Mouse (Mus musculus): ENCODE data around the gene Prkce. TPM values are rescaled to one million over a fixed set of nuclear protein-coding genes. Genes with fewer than 3 reads are reported as not detected.

Prkce gene
- polyA plus RNA-seq, 1 experiment from 2014 or later = 4.4 TPM

DNA sequence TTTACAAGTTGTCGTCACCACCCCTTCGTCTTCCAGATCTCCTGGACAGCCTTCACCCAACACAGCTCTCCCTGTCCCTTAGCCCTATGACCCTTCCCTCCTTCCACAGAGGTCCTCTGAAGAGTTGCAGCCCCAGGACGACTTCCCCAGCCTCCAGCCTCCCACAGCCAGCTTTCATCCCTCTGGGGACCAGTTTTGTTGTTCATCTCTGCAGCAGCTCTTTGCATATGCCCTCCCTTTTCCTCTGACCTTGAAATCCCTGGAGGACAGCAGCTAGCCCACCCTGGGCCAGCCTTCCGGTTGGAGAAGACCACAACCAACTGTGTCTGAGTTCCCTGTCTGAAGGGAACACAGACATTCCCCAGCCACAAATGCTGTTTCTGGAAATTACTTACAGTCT is 483.5 kb downstream of the Prkce start:
- H3K27me3 ChIP-seq (ENCODE audit: control insufficient read depth, insufficient read depth, low read length) = no peaks in the 10 kb centered on the region
- H3K4me3 ChIP-seq (replicated peaks; ENCODE audit: low read length) = no peak overlapping the region
- H3K9ac ChIP-seq (ENCODE audit: low read length) = no peak overlapping the region
- no peak overlapping the region for H3K27ac ChIP-seq (ENCODE audit: low read length)
- no peak for ATAC-seq (ENCODE audit: insufficient read depth, low FRiP score)
- 71% methylated on average over 4 of the region's 4 CpGs for WGBS
- no peaks in the 10 kb centered on the region for H3K9me3 ChIP-seq (replicated peaks; ENCODE audit: control insufficient read depth, low read length)
- no peak overlapping the region for H3K4me2 ChIP-seq (ENCODE audit: low read depth, low read length)
- no peaks in the 10 kb centered on the region for H3K36me3 ChIP-seq (ENCODE audit: control insufficient read depth, insufficient read depth, low read length)
- no peaks in the 10 kb centered on the region for H3K4me1 ChIP-seq (ENCODE audit: control insufficient read depth, insufficient read depth, low read length)

DNA sequence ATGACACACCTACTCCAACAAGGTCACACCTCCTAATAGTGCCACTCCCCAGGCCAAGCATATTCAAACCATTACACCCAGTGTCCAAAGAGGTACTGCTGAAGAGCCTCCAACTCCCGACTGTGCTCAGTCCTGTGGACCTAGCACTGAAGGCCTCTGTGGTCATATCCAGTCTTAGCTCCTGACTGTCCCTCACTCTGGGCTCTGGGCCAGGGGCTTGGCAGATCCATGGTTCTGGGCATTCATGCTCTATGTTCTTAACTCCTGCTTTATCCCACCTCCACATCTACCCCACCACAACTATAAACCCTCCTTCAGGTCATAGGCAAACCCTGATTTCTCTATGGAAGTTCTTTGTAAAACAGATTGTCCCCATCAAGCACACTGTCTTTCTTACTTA is 485.2 kb downstream of the Prkce start:
- H3K9me3 ChIP-seq (replicated peaks; ENCODE audit: control insufficient read depth, low read length) = no peaks in the 10 kb centered on the region
- ATAC-seq (ENCODE audit: insufficient read depth, low FRiP score) = no peak

DNA sequence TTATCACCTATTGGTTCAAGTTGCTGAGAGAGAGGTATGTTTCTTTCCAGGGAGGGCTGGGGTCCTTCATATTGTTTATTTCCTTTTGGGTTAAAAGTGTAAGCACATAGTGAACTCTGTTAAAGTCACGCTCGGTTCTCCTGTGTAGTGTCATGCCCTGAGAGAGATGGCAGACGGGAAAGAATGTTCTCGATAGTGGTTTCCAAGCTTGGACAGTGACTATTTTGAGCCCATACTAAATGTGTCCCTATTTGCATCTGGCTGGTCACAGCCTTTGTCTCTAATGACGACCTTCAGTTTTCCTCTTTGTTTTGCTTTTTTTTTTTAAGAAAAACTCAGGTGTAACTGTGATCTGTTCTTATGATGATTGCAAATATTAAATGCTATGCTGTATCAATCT is 488.8 kb downstream of the Prkce start:
- WGBS = 76% methylated on average over 5 of the region's 5 CpGs
- no peak for ATAC-seq (ENCODE audit: insufficient read depth, low FRiP score)

More for the DNA sequence above, 485.2 kb downstream of the Prkce start:
- no peak overlapping the region for H3K4me3 ChIP-seq (replicated peaks; ENCODE audit: low read length)
- no peaks in the 10 kb centered on the region for H3K27me3 ChIP-seq (ENCODE audit: control insufficient read depth, insufficient read depth, low read length)
- no peak overlapping the region for H3K9ac ChIP-seq (ENCODE audit: low read length)
- 83% methylated on average over 1 of the region's 1 CpGs for WGBS
- H3K27ac ChIP-seq (ENCODE audit: low read length) = no peak overlapping the region
- no peak overlapping the region for H3K4me2 ChIP-seq (ENCODE audit: low read depth, low read length)
- no peaks in the 10 kb centered on the region for H3K36me3 ChIP-seq (ENCODE audit: control insufficient read depth, insufficient read depth, low read length)
- no peaks in the 10 kb centered on the region for H3K4me1 ChIP-seq (ENCODE audit: control insufficient read depth, insufficient read depth, low read length)

DNA sequence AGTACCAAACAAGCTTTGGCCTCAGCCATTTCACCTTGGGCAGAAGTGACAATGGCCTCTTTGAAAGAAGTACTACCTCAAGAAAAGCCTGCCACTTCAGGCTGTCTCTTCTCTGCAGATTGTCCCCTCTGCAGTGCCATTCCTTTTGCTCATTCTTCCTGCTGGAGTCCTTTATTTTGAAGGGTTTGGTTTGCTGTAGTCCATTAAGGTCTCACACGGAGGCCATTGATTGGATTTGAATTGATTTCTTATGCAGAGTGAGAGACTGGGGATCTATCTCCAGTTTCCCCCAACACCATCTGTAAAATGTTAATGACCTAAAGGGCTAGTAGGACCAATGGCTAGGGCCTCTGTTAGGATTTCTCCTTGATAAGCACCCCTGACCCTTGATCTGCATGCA is 494.7 kb downstream of the Prkce start:
- no peak overlapping the region for H3K9ac ChIP-seq (ENCODE audit: low read length)
- no peak for ATAC-seq (ENCODE audit: insufficient read depth, low FRiP score)

More for the DNA sequence above, 488.8 kb downstream of the Prkce start:
- H3K36me3 ChIP-seq (ENCODE audit: control insufficient read depth, insufficient read depth, low read length) = no peaks in the 10 kb centered on the region
- no peaks in the 10 kb centered on the region for H3K4me1 ChIP-seq (ENCODE audit: control insufficient read depth, insufficient read depth, low read length)
- no peak overlapping the region for H3K4me3 ChIP-seq (replicated peaks; ENCODE audit: low read length)
- no peak overlapping the region for H3K4me2 ChIP-seq (ENCODE audit: low read depth, low read length)
- H3K27me3 ChIP-seq (ENCODE audit: control insufficient read depth, insufficient read depth, low read length) = no peaks in the 10 kb centered on the region
- no peaks in the 10 kb centered on the region for H3K9me3 ChIP-seq (replicated peaks; ENCODE audit: control insufficient read depth, low read length)
- no peak overlapping the region for H3K9ac ChIP-seq (ENCODE audit: low read length)
- H3K27ac ChIP-seq (ENCODE audit: low read length) = no peak overlapping the region

DNA sequence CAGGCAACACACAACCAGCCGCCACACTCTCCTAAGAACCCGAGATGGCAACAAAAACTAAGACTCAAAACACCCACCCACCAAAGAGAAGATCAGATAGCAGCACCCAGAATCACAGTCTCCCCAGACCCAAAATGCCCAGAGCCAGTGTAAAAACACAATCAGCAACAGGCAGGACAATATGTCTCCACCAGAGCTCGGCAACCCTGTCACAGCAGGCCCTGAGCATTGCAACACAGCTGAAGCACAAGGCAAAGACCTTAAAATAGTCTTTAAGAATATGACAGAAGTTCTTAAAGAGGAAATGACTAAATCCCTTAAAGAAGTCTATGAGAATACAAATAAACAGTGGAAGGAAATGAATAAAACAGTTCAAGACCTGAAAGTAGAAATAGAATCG is 495.9 kb downstream of the Prkce start:
- ATAC-seq (ENCODE audit: insufficient read depth, low FRiP score) = no peak
- H3K4me3 ChIP-seq (replicated peaks; ENCODE audit: low read length) = no peak overlapping the region
- no peaks in the 10 kb centered on the region for H3K4me1 ChIP-seq (ENCODE audit: control insufficient read depth, insufficient read depth, low read length)
- no peak overlapping the region for H3K9ac ChIP-seq (ENCODE audit: low read length)
- H3K36me3 ChIP-seq (ENCODE audit: control insufficient read depth, insufficient read depth, low read length) = no peaks in the 10 kb centered on the region
- H3K9me3 ChIP-seq (replicated peaks; ENCODE audit: control insufficient read depth, low read length) = no peaks in the 10 kb centered on the region
- 63% methylated on average over 4 of the region's 4 CpGs for WGBS
- H3K27me3 ChIP-seq (ENCODE audit: control insufficient read depth, insufficient read depth, low read length) = no peaks in the 10 kb centered on the region
- H3K4me2 ChIP-seq (ENCODE audit: low read depth, low read length) = no peak overlapping the region
- H3K27ac ChIP-seq (ENCODE audit: low read length) = no peak overlapping the region; the same call in 1 of the 2 replicates

More for the DNA sequence above, 494.7 kb downstream of the Prkce start:
- Histone ChIP-seq H3K27ac (ENCODE audit: low read length) (no peak overlapping the region), H3K4me3 (replicated peaks; ENCODE audit: low read length) (no peak overlapping the region), H3K4me1 (ENCODE audit: control insufficient read depth, insufficient read depth, low read length) (no peaks in the 10 kb centered on the region), H3K36me3 (ENCODE audit: control insufficient read depth, insufficient read depth, low read length) (no peaks in the 10 kb centered on the region), H3K4me2 (ENCODE audit: low read depth, low read length) (no peak overlapping the region), H3K27me3 (ENCODE audit: control insufficient read depth, insufficient read depth, low read length) (no peaks in the 10 kb centered on the region), H3K9me3 (replicated peaks; ENCODE audit: control insufficient read depth, low read length) (no peaks in the 10 kb centered on the region)
- WGBS = 74% methylated on average over 1 of the region's 1 CpGs

DNA sequence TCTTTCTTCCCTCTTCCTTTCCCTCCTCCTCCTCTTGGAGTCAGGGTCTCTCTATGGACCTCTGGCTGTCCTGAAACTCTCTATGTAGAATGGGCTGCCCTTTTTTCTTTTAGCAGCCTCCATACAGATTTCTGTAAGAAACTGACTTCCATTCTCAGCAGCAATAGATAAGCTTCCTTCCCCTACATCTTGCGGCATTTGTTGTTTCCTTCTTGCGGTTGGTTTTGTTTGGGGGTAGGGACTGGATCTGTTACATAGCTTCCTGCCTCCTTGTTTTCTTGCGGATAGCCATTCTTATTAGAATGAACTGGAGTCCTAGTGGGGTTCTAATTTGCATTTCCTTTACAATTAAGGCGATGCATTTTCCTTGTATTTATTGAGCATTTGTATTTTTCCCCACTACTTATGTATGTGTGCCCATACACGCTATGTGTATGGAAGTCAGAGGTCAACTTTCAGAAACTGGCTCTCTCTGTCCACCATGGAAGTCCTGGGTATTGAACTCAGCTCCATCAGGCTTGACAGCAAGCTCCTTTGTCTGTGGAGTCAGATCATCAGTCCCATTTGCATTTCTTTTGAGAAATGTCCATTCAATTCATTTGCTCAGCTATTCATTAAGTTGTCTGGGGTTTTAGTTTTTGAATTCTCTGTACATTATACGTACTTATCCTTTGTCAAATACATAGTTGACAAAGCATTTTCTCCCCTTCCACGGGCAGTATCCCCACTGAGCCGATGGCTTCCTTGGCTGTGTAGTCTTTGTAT is 500.4 kb downstream of the Prkce start:
- Histone ChIP-seq H3K36me3 (ENCODE audit: control insufficient read depth, insufficient read depth, low read length) (no peaks in the 10 kb centered on the region), H3K4me2 (ENCODE audit: low read depth, low read length) (no peak overlapping the region), H3K4me1 (ENCODE audit: control insufficient read depth, insufficient read depth, low read length) (no peaks in the 10 kb centered on the region), H3K4me3 (replicated peaks; ENCODE audit: low read length) (no peak overlapping the region), H3K9ac (ENCODE audit: low read length) (no peak overlapping the region), H3K9me3 (replicated peaks; ENCODE audit: control insufficient read depth, low read length) (no peaks in the 10 kb centered on the region), H3K27ac (ENCODE audit: low read length) (no peak overlapping the region), H3K27me3 (ENCODE audit: control insufficient read depth, insufficient read depth, low read length) (no peaks in the 10 kb centered on the region)
- 80% methylated on average over 8 of the region's 8 CpGs for WGBS
- no peak for ATAC-seq (ENCODE audit: insufficient read depth, low FRiP score)

DNA sequence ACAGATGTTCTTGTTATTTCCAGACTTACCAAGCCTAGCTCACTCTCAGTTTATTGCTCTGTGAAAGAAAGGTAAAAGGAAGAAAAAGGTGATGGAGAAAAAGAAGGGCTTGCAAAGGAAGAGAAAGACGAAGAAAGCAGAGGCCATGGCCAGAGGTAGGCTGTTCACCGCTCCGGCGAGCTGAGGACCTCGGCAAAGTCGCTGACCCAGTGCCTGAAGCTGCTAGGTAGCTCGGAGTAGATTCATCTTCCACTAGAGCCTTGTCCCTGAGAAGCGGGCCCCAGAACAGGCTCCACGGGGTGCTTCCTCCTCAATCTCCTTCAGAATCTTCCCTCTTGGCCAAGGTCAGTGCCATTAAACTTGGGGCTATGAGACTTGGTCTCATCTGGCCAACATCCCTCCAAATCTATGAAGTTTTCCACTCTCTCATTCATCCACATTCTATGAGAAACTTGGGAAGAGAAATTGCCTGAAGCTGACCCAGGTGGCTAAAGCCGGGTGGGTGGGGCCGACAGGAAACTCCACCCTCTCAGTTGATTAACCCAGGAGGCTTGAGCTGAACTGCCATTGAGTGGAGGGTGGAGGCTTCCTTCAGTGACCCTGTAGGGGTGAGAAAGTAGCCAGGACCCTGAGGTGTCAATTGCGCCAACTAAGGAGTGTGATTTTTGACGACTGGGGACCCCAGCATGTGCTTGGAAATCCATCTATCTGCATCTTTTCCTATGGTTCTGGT is 502.2 kb downstream of the Prkce start:
- Histone ChIP-seq H3K36me3 (ENCODE audit: control insufficient read depth, insufficient read depth, low read length) (no peaks in the 10 kb centered on the region), H3K4me3 (replicated peaks; ENCODE audit: low read length) (no peak overlapping the region), H3K27ac (ENCODE audit: low read length) (no peak overlapping the region), H3K4me1 (ENCODE audit: control insufficient read depth, insufficient read depth, low read length) (no peaks in the 10 kb centered on the region), H3K27me3 (ENCODE audit: control insufficient read depth, insufficient read depth, low read length) (no peaks in the 10 kb centered on the region), H3K9ac (ENCODE audit: low read length) (no peak overlapping the region), H3K9me3 (replicated peaks; ENCODE audit: control insufficient read depth, low read length) (no peaks in the 10 kb centered on the region), H3K4me2 (ENCODE audit: low read depth, low read length) (no peak overlapping the region)
- no peak for ATAC-seq (ENCODE audit: insufficient read depth, low FRiP score)
- 84% methylated on average over 13 of the region's 13 CpGs for WGBS

DNA sequence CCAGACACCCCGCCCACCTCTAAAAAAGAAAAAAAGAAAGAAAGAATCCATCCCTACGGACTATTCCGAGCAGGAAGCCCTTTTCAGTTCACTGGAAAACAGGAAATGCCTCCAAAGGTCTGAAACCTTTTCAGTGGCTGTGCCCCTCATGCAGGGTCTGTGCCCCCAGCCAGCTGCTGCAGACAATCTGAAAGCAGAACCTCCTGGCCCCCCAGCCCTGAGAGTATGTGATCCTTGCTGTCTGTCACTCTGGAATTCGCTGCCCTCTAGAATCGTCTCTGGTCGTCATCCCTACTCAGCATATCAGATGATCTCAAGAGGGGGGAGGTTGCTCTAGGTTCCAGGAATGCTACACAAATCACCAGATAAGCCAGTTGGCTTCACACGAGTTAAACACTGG is 503.1 kb downstream of the Prkce start:
- H3K27me3 ChIP-seq (ENCODE audit: control insufficient read depth, insufficient read depth, low read length) = no peaks in the 10 kb centered on the region
- no peak overlapping the region for H3K4me3 ChIP-seq (replicated peaks; ENCODE audit: low read length)
- no peaks in the 10 kb centered on the region for H3K4me1 ChIP-seq (ENCODE audit: control insufficient read depth, insufficient read depth, low read length)
- no peak for ATAC-seq (ENCODE audit: insufficient read depth, low FRiP score)
- no peak overlapping the region for H3K27ac ChIP-seq (ENCODE audit: low read length)
- no peaks in the 10 kb centered on the region for H3K9me3 ChIP-seq (replicated peaks; ENCODE audit: control insufficient read depth, low read length)
- H3K36me3 ChIP-seq (ENCODE audit: control insufficient read depth, insufficient read depth, low read length) = no peaks in the 10 kb centered on the region
- H3K4me2 ChIP-seq (ENCODE audit: low read depth, low read length) = no peak overlapping the region
- 33% methylated on average over 7 of the region's 7 CpGs for WGBS
- H3K9ac ChIP-seq (ENCODE audit: low read length) = no peak overlapping the region

DNA sequence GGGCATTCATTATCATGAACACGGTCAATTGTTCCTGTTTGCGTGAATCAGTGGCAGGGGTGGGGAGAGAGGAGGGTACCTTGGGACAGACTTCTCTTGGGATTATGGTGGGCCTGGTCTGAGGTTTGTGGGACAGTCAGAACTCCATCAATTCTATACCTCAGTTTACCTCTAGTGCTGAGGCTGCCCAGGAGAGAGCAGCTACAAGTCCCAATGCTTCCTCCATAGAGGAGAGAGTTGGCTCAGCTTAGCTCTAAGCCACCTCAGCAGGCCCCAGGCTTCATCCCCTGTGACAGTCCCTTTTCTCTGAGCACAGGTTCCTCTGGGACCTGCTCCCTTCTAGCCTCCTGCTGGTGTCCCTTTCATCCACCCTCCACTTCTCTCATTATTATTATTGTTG is 507.4 kb downstream of the Prkce start:
- Histone ChIP-seq H3K4me3 (replicated peaks; ENCODE audit: low read length) (no peak overlapping the region), H3K36me3 (ENCODE audit: control insufficient read depth, insufficient read depth, low read length) (no peaks in the 10 kb centered on the region), H3K27ac (ENCODE audit: low read length) (no peak overlapping the region), H3K4me1 (ENCODE audit: control insufficient read depth, insufficient read depth, low read length) (no peaks in the 10 kb centered on the region), H3K9ac (ENCODE audit: low read length) (no peak overlapping the region), H3K27me3 (ENCODE audit: control insufficient read depth, insufficient read depth, low read length) (no peaks in the 10 kb centered on the region), H3K9me3 (replicated peaks; ENCODE audit: control insufficient read depth, low read length) (no peaks in the 10 kb centered on the region), H3K4me2 (ENCODE audit: low read depth, low read length) (no peak overlapping the region)
- 67% methylated on average over 2 of the region's 2 CpGs for WGBS
- no peak for ATAC-seq (ENCODE audit: insufficient read depth, low FRiP score)

All from stomach, embryonic 16.5 days (tissue).